Mouse (Mus musculus): ENCODE measurements around the gene Acsl3. TPM values are rescaled to one million over a fixed set of nuclear protein-coding genes. Genes with fewer than 3 reads are reported as not detected.
A peak's percentile ranks its signal among the peaks of the same experiment; 100 is the strongest.

The Acsl3 gene
- polyA plus RNA-seq, 1 experiment from 2014 or later: 97.5 TPM

GRCm38 (mm10) chr1:78725191-78725490 is 67.5 kb downstream of the Acsl3 start:
- Histone ChIP-seq H3K36me3 (no peaks in the 10 kb centered on the region), H3K4me1 (replicated peaks) (0 out of 2 replicates have a peak, but pooled peaks cover 3% of the 10 kb centered on the region), H3K9ac (no peak overlapping the region), H3K4me3 (replicated peaks) (no peak overlapping the region), H3K9me3 (no peaks in the 10 kb centered on the region), H3K27me3 (replicated peaks) (no peaks in the 10 kb centered on the region), H3K4me2 (replicated peaks) (no peak overlapping the region), H3K27ac (no peak overlapping the region)
- WGBS: 57% methylated on average over 3 of the region's 3 CpGs
- ATAC-seq: no peak

GRCm38 (mm10) chr1:78725617-78726223 is 68.1 kb downstream of the Acsl3 start:
- 0 out of 2 replicates have a peak, but pooled peaks cover 3% of the 10 kb centered on the region for H3K4me1 ChIP-seq (replicated peaks)
- H3K9ac ChIP-seq: no peak overlapping the region
- H3K4me2 ChIP-seq (replicated peaks): no peak overlapping the region
- H3K27me3 ChIP-seq (replicated peaks): no peaks in the 10 kb centered on the region
- no peaks in the 10 kb centered on the region for H3K9me3 ChIP-seq
- no peaks in the 10 kb centered on the region for H3K36me3 ChIP-seq
- no peak overlapping the region for H3K27ac ChIP-seq
- WGBS: 62% methylated on average over 6 of the region's 6 CpGs
- no peak overlapping the region for H3K4me3 ChIP-seq (replicated peaks)
- no peak for ATAC-seq

GRCm38 (mm10) chr1:78730114-78730720 is 72.6 kb downstream of the Acsl3 start:
- no peaks in the 10 kb centered on the region for H3K36me3 ChIP-seq
- 0 out of 2 replicates have a peak, but pooled peaks cover 3% of the 10 kb centered on the region for H3K4me1 ChIP-seq (replicated peaks)
- ATAC-seq: no peak
- H3K9me3 ChIP-seq: no peaks in the 10 kb centered on the region
- H3K4me3 ChIP-seq (replicated peaks): no peak overlapping the region
- no peaks in the 10 kb centered on the region for H3K27me3 ChIP-seq (replicated peaks)
- H3K4me2 ChIP-seq (replicated peaks): no peak overlapping the region
- H3K9ac ChIP-seq: no peak overlapping the region
- 79% methylated on average over 9 of the region's 9 CpGs for WGBS
- H3K27ac ChIP-seq: no peak overlapping the region

GRCm38 (mm10) chr1:78732290-78732689 is 74.7 kb downstream of the Acsl3 start:
- Histone ChIP-seq H3K27ac (no peak overlapping the region), H3K4me3 (replicated peaks) (no peak overlapping the region), H3K4me2 (replicated peaks) (no peak overlapping the region), H3K9me3 (no peaks in the 10 kb centered on the region), H3K27me3 (replicated peaks) (no peaks in the 10 kb centered on the region), H3K9ac (no peak overlapping the region), H3K4me1 (replicated peaks) (no peaks in the 10 kb centered on the region), H3K36me3 (no peaks in the 10 kb centered on the region)
- no peak for ATAC-seq
- 79% methylated on average over 9 of the region's 9 CpGs for WGBS

GRCm38 (mm10) chr1:78734261-78735000 is 76.8 kb downstream of the Acsl3 start:
- H3K36me3 ChIP-seq: no peaks in the 10 kb centered on the region
- no peak for ATAC-seq
- H3K4me2 ChIP-seq (replicated peaks): no peak overlapping the region
- H3K27me3 ChIP-seq (replicated peaks): no peaks in the 10 kb centered on the region
- H3K27ac ChIP-seq: no peak overlapping the region
- no peak overlapping the region for H3K9ac ChIP-seq
- 67% methylated on average over 17 of the region's 17 CpGs for WGBS
- no peak overlapping the region for H3K4me3 ChIP-seq (replicated peaks)
- no peaks in the 10 kb centered on the region for H3K9me3 ChIP-seq
- no peaks in the 10 kb centered on the region for H3K4me1 ChIP-seq (replicated peaks)

GRCm38 (mm10) chr1:78737646-78738045 is 80.0 kb downstream of the Acsl3 start:
- Histone ChIP-seq H3K27me3 (replicated peaks) (no peaks in the 10 kb centered on the region), H3K4me2 (replicated peaks) (no peak overlapping the region), H3K9me3 (no peaks in the 10 kb centered on the region), H3K4me3 (replicated peaks) (no peak overlapping the region), H3K27ac (no peak overlapping the region), H3K36me3 (no peaks in the 10 kb centered on the region), H3K4me1 (replicated peaks) (no peaks in the 10 kb centered on the region), H3K9ac (no peak overlapping the region)
- no peak for ATAC-seq
- 54% methylated on average over 5 of the region's 5 CpGs for WGBS

GRCm38 (mm10) chr1:78740676-78741075 is 83.1 kb downstream of the Acsl3 start:
- WGBS: 92% methylated on average over 11 of the region's 11 CpGs
- no peaks in the 10 kb centered on the region for H3K27me3 ChIP-seq (replicated peaks)
- ATAC-seq: no peak

GRCm38 (mm10) chr1:78742198-78742597 is 84.6 kb downstream of the Acsl3 start:
- no peak overlapping the region for H3K9ac ChIP-seq
- H3K27ac ChIP-seq: no peak overlapping the region
- H3K4me2 ChIP-seq (replicated peaks): no peak overlapping the region
- 0 out of 2 replicates have a peak, but pooled peaks cover 3% of the 10 kb centered on the region for H3K4me1 ChIP-seq (replicated peaks)
- no peak for ATAC-seq
- H3K9me3 ChIP-seq: no peaks in the 10 kb centered on the region
- H3K4me3 ChIP-seq (replicated peaks): no peak overlapping the region
- WGBS: 89% methylated on average over 12 of the region's 12 CpGs
- no peaks in the 10 kb centered on the region for H3K27me3 ChIP-seq (replicated peaks)
- no peaks in the 10 kb centered on the region for H3K36me3 ChIP-seq

More at GRCm38 (mm10) chr1:78740676-78741075, 83.1 kb downstream of the Acsl3 start:
- 0 out of 2 replicates have a peak, but pooled peaks cover 3% of the 10 kb centered on the region for H3K4me1 ChIP-seq (replicated peaks)
- H3K4me3 ChIP-seq (replicated peaks): no peak overlapping the region
- no peaks in the 10 kb centered on the region for H3K36me3 ChIP-seq
- H3K9me3 ChIP-seq: no peaks in the 10 kb centered on the region
- no peak overlapping the region for H3K9ac ChIP-seq
- no peak overlapping the region for H3K27ac ChIP-seq
- H3K4me2 ChIP-seq (replicated peaks): no peak overlapping the region

- no peak for ATAC-seq
- H3K9ac ChIP-seq: no peak overlapping the region
- H3K4me3 ChIP-seq (replicated peaks): no peak overlapping the region
- H3K27ac ChIP-seq: no peak overlapping the region
- H3K36me3 ChIP-seq: no peaks in the 10 kb centered on the region
- no peaks in the 10 kb centered on the region for H3K27me3 ChIP-seq (replicated peaks)
- H3K4me1 ChIP-seq (replicated peaks): 0 out of 2 replicates have a peak, but pooled peaks cover 3% of the 10 kb centered on the region
- no peak overlapping the region for H3K4me2 ChIP-seq (replicated peaks)
- H3K9me3 ChIP-seq: no peaks in the 10 kb centered on the region
- 90% methylated on average over 4 of the region's 4 CpGs for WGBS
These were observed 85.7 kb downstream of the Acsl3 start for GRCm38 (mm10) chr1:78743318-78743717.

GRCm38 (mm10) chr1:78745230-78745777 is 87.7 kb downstream of the Acsl3 start:
- Histone ChIP-seq H3K27me3 (replicated peaks) (no peaks in the 10 kb centered on the region), H3K4me1 (replicated peaks) (0 out of 2 replicates have a peak, but pooled peaks cover 3% of the 10 kb centered on the region), H3K27ac (peak overlapping the region; percentile 38; the same call in 1 of the 2 replicates), H3K9me3 (no peaks in the 10 kb centered on the region), H3K4me3 (replicated peaks) (no peak overlapping the region), H3K36me3 (no peaks in the 10 kb centered on the region), H3K9ac (no peak overlapping the region), H3K4me2 (replicated peaks) (no peak overlapping the region)
- WGBS: 22% methylated on average over 5 of the region's 5 CpGs
- peak; percentile 78 for ATAC-seq

Data from intestine, embryonic 15.5 days (tissue).